Mouse (Mus musculus) liver, embryonic 14.5 days (tissue): ENCODE results near the gene Ranbp6.

Experiments
- CTCF ChIP-seq: IDR thresholded peaks from 2 replicates; pipeline ENCODE4 v1.5.1; 2016; ENCODE audit warnings: antibody characterized with exemption, low read depth, control low read depth
- EP300 ChIP-seq: IDR thresholded peaks from 2 replicates; pipeline ENCODE4 v1.6.1; 2016; ENCODE audit warnings: antibody characterized with exemption, low read depth

- TF ChIP-seq CTCF (no peak), EP300 (no peak)
Observed at GRCm38 (mm10) chr19:29851036-29851690, 38.4 kb upstream of the Ranbp6 start.
